Mouse (Mus musculus) C2C12 (cell line): ENCODE measurements around the gene Gpd2. TPM values are rescaled to one million over a fixed set of nuclear protein-coding genes. Genes with fewer than 3 reads are reported as not detected.

Experiments
- H3K27me3 ChIP-seq: one replicate; pipeline ENCODE4 v1.6.1; 2011; ENCODE audit not compliant: control insufficient read depth, insufficient read depth, insufficient read length
- H3K36me3 ChIP-seq: one replicate; pipeline ENCODE4 v1.6.1; 2011; ENCODE audit not compliant: control insufficient read depth, insufficient read depth
- H3K4me3 ChIP-seq: one replicate; pipeline ENCODE4 v1.5.1; 2011; ENCODE audit warnings: mild to moderate bottlenecking, control low read depth; ENCODE audit not compliant: poor library complexity, insufficient read depth, severe bottlenecking
- H3K79me2 ChIP-seq: one replicate; pipeline ENCODE4 v1.6.1; 2011; ENCODE audit not compliant: control insufficient read depth, insufficient read depth
- H3K79me3 ChIP-seq: one replicate; pipeline ENCODE4 v1.6.1; 2011; ENCODE audit warnings: low read depth, control low read depth
- H3ac ChIP-seq: one replicate; pipeline ENCODE3; 2011; ENCODE audit warnings: low read depth; ENCODE audit not compliant: control insufficient read depth, insufficient read length
- CEBPB ChIP-seq: IDR thresholded peaks from one replicate; pipeline ENCODE4 v1.6.1; 2011; ENCODE audit warnings: low read depth, mild to moderate bottlenecking, control low read depth, moderate library complexity
- CTCF ChIP-seq: IDR thresholded peaks from one replicate; pipeline ENCODE4 v1.5.1; 2011; ENCODE audit not compliant: control insufficient read depth, insufficient read depth, insufficient read length
- FOSL1 ChIP-seq: IDR thresholded peaks from one replicate; pipeline ENCODE4 v1.8.0; 2011; ENCODE audit warnings: mild to moderate bottlenecking, low read length; ENCODE audit not compliant: poor library complexity, insufficient read depth, severe bottlenecking
- MAX ChIP-seq: IDR thresholded peaks from one replicate; pipeline ENCODE4 v1.6.1; 2011; ENCODE audit warnings: mild to moderate bottlenecking, control low read depth
- MYOD1 ChIP-seq: IDR thresholded peaks from one replicate; pipeline ENCODE4 v1.6.1; 2011; ENCODE audit warnings: low read depth; ENCODE audit not compliant: control insufficient read depth, insufficient read length
- MYOG ChIP-seq: IDR thresholded peaks from one replicate; pipeline ENCODE4 v1.6.1; 2011; ENCODE audit not compliant: control insufficient read depth, insufficient read length; ENCODE audit errors: extremely low read depth
- USF1 ChIP-seq: IDR thresholded peaks from one replicate; pipeline ENCODE4 v1.6.1; 2011; ENCODE audit warnings: low read depth, mild to moderate bottlenecking, control low read depth, moderate library complexity
- polyA plus RNA-seq: library from polyadenylated mRNA; unstranded; fragments of >200 nt; fragmentation: generic; extraction: Trizol; gene quantifications from one replicate; pipeline ENCODE4 v1.2.1, GENCODE M21; 2012; ENCODE audit warnings: missing spikeins

The Gpd2 gene
- polyA plus RNA-seq, 1 experiment, result 23.8 TPM

DNA sequence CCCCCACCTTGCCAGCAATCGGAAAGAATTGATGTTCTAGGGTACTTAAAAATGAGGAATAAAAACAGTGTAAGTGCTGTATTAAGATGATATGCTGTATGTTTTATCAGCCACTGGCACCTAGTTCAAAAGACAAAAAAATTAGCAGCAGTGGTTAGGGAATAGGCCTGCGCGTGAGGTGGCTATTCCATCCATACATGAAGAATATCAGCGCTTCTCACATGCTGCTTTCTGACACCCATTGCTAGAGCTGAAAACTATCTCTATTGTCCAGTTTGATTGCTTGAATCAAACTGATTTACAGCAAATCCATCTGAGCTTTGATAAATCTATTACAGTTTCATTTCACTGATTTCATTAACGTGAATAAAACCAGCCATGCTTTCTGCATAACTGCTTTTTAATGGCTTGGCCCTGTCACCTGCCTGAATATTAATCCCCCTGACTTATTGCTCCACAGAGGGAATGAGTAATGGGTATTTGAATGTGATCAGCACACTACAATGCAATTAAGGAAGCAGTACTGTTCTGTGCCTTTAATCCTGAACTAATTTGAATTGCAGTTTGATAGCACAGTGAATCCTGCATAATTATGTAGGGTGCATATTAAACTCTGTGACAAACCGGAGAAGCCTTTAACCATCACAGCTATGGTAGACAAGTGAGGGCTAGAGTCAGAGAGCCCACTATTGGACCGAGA is 137.9 kb downstream of the Gpd2 start:
- H3ac ChIP-seq, result no peak overlapping the region
- no peaks in the 10 kb centered on the region for H3K79me3 ChIP-seq
- TF ChIP-seq MAX, result no peak
- no peak for TF ChIP-seq MYOD1
- no peak for TF ChIP-seq MYOG
- no peak for TF ChIP-seq CEBPB
- no peak for TF ChIP-seq CTCF
- no peak for TF ChIP-seq USF1
- TF ChIP-seq FOSL1, result no peak
- H3K27me3 ChIP-seq, result no peaks in the 10 kb centered on the region
- no peaks in the 10 kb centered on the region for H3K36me3 ChIP-seq
- H3K79me2 ChIP-seq, result no peaks in the 10 kb centered on the region
- no peak overlapping the region for H3K4me3 ChIP-seq

DNA sequence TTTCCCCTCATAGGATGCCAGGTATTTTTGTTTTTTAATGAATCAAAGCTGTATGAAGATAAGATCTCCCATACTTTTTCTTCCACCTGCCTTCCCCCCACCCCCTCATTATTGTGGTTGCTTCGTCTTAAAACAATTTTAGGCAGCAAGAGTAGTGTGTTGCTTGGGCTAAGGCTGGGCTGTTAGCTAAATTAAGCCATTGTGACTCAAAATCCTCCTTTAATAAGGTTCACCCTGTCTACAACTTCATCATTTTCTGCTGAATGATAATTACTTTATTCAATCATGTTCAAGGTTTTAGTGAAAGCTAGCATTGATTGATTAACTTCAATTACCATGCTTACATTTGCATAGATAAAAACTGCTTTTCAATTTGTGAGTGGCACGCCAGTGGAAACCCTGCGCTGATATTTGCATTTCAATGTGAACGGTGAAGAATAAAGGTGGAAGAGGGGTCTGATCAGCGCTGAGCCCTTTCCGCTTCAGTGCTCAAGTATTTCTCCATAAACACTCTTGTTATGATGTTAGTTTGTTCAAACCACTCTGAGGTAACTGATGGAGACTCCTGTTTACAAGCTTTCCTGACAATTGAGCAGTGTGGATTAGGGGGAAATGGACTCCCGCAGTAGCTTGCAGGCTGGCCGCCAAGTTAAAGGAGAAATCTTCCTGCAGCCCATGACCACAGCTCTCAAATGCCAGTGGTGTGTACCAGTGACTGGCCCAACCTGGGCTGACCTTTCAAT is 140.9 kb downstream of the Gpd2 start:
- H3K79me2 ChIP-seq, result no peaks in the 10 kb centered on the region
- no peaks in the 10 kb centered on the region for H3K79me3 ChIP-seq
- no peak for TF ChIP-seq CTCF
- no peak for TF ChIP-seq MYOD1
- no peak for TF ChIP-seq MYOG
- no peak for TF ChIP-seq MAX
- TF ChIP-seq FOSL1, result no peak
- TF ChIP-seq USF1, result no peak
- no peak for TF ChIP-seq CEBPB
- no peak overlapping the region for H3ac ChIP-seq
- no peak overlapping the region for H3K4me3 ChIP-seq
- no peaks in the 10 kb centered on the region for H3K36me3 ChIP-seq
- no peaks in the 10 kb centered on the region for H3K27me3 ChIP-seq

DNA sequence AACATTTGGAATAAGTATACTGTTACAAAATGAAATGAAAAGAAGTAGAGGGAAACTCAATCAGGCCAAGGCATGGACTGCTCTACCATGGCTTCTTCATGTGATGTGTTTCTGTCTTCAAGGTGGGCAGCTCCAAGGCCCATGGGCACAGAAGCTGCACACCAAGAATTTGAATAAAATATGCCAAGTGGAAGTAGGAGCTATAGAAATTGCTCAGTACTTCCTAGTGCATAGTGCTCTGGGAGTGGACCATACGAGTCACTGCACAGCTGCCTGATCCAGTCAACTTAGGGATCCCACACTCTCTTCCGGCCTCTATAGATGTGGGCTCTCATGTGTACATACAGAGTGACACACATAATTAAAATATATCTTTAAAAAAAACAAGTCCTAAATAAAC is 147.2 kb downstream of the Gpd2 start:
- H3K36me3 ChIP-seq, result no peaks in the 10 kb centered on the region
- H3K27me3 ChIP-seq, result peaks cover 3% of the 10 kb centered on the region
- H3ac ChIP-seq, result no peak overlapping the region
- no peak overlapping the region for H3K4me3 ChIP-seq
- TF ChIP-seq MYOD1 (no peak), MYOG (no peak), USF1 (no peak), FOSL1 (no peak), CEBPB (no peak), CTCF (no peak), MAX (no peak)
- no peaks in the 10 kb centered on the region for H3K79me2 ChIP-seq
- no peaks in the 10 kb centered on the region for H3K79me3 ChIP-seq

DNA sequence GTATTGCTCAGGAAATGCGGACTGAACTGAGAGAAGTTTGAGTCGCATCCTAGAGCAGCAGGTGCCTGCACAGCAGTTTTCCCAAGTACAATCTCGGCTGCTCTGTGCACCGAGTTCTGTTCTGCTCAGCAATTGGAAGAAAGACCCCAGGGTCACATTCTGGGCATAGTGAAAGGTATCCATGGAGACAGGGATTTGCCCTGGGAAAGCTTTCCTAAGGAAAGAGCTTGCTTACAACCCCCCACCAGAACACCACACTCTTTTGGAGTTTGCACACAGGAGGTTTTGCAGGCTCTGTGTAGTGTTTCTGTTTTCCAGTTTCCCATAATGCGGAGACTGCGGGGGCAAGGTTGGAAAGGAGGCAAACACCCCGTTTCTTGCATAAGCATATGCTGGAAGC is 150.4 kb downstream of the Gpd2 start:
- Histone ChIP-seq H3K79me3 (no peaks in the 10 kb centered on the region), H3K36me3 (no peaks in the 10 kb centered on the region), H3ac (no peak overlapping the region), H3K27me3 (peaks cover 3% of the 10 kb centered on the region), H3K4me3 (no peak overlapping the region), H3K79me2 (no peaks in the 10 kb centered on the region)
- TF ChIP-seq MYOD1 (no peak), MYOG (no peak), USF1 (no peak), FOSL1 (no peak), CEBPB (no peak), MAX (no peak), CTCF (no peak)

DNA sequence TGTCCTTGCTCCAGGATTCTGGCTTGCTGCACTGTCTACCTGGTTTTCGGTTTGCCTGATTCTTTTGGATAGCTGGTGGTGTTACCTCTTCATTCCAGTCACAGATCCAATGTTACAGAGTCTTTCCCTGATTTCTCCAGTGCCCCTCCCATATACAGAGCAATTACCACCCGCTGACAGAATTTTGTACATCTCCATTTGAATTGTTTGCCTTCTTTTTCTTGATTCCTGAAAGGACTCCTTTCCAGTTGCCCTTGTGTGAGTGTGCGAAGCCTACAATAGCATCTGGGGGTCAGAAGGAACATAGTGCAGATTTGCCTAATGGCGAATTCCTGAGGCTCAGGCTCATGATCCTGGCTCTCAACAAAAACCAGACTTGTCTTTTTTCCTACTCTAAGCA is 157.6 kb downstream of the Gpd2 start:
- Histone ChIP-seq H3K79me3 (no peaks in the 10 kb centered on the region), H3K36me3 (no peaks in the 10 kb centered on the region), H3ac (no peak overlapping the region), H3K79me2 (no peaks in the 10 kb centered on the region), H3K27me3 (peaks cover 10% of the 10 kb centered on the region), H3K4me3 (no peak overlapping the region)
- no peak for TF ChIP-seq MYOD1
- TF ChIP-seq MYOG, result no peak

DNA sequence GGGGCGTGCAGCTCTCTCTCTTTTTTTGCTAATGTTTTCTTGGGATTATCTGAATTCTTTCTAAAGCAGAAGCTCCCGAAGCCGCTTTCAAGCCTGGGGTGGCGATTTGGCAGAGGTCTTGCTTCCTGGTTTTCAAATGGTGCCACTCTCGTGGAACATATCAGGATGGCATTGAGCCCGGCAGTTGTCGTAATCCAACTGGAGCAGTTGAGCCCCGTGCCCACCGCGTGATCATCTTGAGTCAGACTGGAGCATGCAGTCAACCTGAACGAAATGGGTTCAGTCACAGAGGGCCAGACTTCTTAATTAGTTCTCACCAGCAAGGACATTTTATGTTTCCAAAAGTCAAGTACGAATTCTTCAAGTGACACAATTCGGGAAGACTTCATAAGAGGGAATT is 158.6 kb downstream of the Gpd2 start:
- TF ChIP-seq MYOG (no peak), FOSL1 (no peak), USF1 (no peak), MAX (no peak), CTCF (no peak), MYOD1 (no peak), CEBPB (no peak)

More for the DNA sequence above, 158.6 kb downstream of the Gpd2 start:
- Histone ChIP-seq H3K27me3 (peaks cover 10% of the 10 kb centered on the region), H3K79me2 (no peaks in the 10 kb centered on the region), H3K79me3 (no peaks in the 10 kb centered on the region), H3ac (no peak overlapping the region), H3K4me3 (no peak overlapping the region), H3K36me3 (no peaks in the 10 kb centered on the region)
